Comparison of ENCODE assay signal across 9 mouse cellular contexts in genomic region chr17:46888511-46889212, GRCm38 (mm10). TPM values are rescaled to one million over a fixed set of nuclear protein-coding genes. Genes with fewer than 3 reads are reported as not detected.
DNase-seq lines count a peak whose midpoint lies in the region; ATAC-seq and TF ChIP-seq lines count a peak whose summit lies in the region.
"Had no signal": no experiment of that assay in that cellular context is flagged by ENCODE, and none has a peak within 500 bp of the region (broad histone marks: within the 10 kb centered on the region; RNA-seq: fewer than 3 reads in every experiment).

No protein-coding gene starts in this region.

- H3K4me3 ChIP-seq in CH12.LX (replicated peaks in 1 of 3; ENCODE audit: low read depth in 2 of 3, low read length in 2 of 3, poor library complexity in 1 of 3), result peak overlapping the region; percentile 75 to 91 (median 81)
- peak overlapping the region; percentile 74 to 79 for H3K4me3 ChIP-seq in liver, embryonic 14.5 days (ENCODE audit: insufficient read depth in 1 of 2, low read depth in 2 of 2, low read length in 2 of 2)
- H3K4me3 ChIP-seq in neural tube, embryonic 13.5 days, result peak overlapping the region; percentile 98

- peaks cover 16% of the 10 kb centered on the region for H3K79me2 ChIP-seq in CH12.LX (replicated peaks; ENCODE audit: control insufficient read depth, extremely low read depth, insufficient read depth, poor library complexity, severe bottlenecking)

- peak; percentile 51 for DNase-seq in 3134 (ENCODE audit: extremely low read depth, insufficient read length, low spot score)
- peak; percentile 67 for DNase-seq in CH12.LX (ENCODE audit: extremely low read depth)
- peak; percentile 56 for DNase-seq in cerebellum, adult 8-10 months
- DNase-seq in heart, adult 8-10 months (ENCODE audit: low spot score), result peak; percentile 59
- DNase-seq in kidney, adult 9 months, result peak; percentile 73
- peak in 1 of 3 experiments; percentile 58 for DNase-seq in liver, embryonic 14.5 days (ENCODE audit: low read depth in 3 of 3, low spot score in 3 of 3)
- no peak for DNase-seq in ovary, postnatal 10 days (ENCODE audit: low spot score)

- no peaks in the 10 kb centered on the region for H3K27me3 ChIP-seq in CH12.LX (replicated peaks)
- no peaks in the 10 kb centered on the region for H3K27me3 ChIP-seq in liver, embryonic 14.5 days (ENCODE audit: control insufficient read depth, insufficient read depth, low read length)
- H3K27me3 ChIP-seq in neural tube, embryonic 13.5 days, result no peaks in the 10 kb centered on the region

- TF ChIP-seq RAD21 in CH12.LX (IDR thresholded peaks at IDR 0.05; ENCODE audit: low read depth, low read length), result peak; percentile 83

- dilution Hi-C loops in CH12.LX (cut with MboI; ENCODE audit: extremely low pct_ligation_motif_present, extremely low pct_unique_long_range_greater_than_20kb, low sequenced_read_pairs), result no loop called here

- peaks cover 3 to 35% of the 10 kb centered on the region in 2 experiments for H3K36me3 ChIP-seq in CH12.LX (replicated peaks in 1 of 2; ENCODE audit: control insufficient read depth in 1 of 2, insufficient read depth in 1 of 2, low read length in 1 of 2)
- H3K36me3 ChIP-seq in liver, embryonic 14.5 days (replicated peaks; ENCODE audit: control insufficient read depth, insufficient read depth, low read depth), result no peaks in the 10 kb centered on the region
- H3K36me3 ChIP-seq in neural tube, embryonic 13.5 days, result 0 out of 2 replicates have a peak, but pooled peaks cover 6% of the 10 kb centered on the region

- TF ChIP-seq CTCF in CH12.LX (conservative IDR thresholded peaks at IDR 0.05 in 1 of 2, IDR thresholded peaks at IDR 0.05 in 1 of 2; ENCODE audit: low read depth in 2 of 2, low read length in 2 of 2), result peak; percentile 42 to 88; a peak in 3 of 4 replicates
- TF ChIP-seq CTCF in liver, embryonic 14.5 days (IDR thresholded peaks at IDR 0.05; ENCODE audit: low read depth), result peak; percentile 85

- H3K9me3 ChIP-seq in CH12.LX (replicated peaks; ENCODE audit: low read length), result no peaks in the 10 kb centered on the region
- no peaks in the 10 kb centered on the region for H3K9me3 ChIP-seq in liver, embryonic 14.5 days (ENCODE audit: control insufficient read depth, low read length)
- no peaks in the 10 kb centered on the region for H3K9me3 ChIP-seq in neural tube, embryonic 13.5 days

- in situ Hi-C loops in CH12.LX (cut with MboI; ENCODE audit: low pct_ligation_motif_present, low pct_unique_long_range_greater_than_20kb, low sequenced_read_pairs), result loop anchor here (10.0 kb wide), 1 partner anchor 104 kb away; the partner anchor contains the start of gene Rpl7l1

- peak overlapping the region; percentile 75 for H3K9ac ChIP-seq in CH12.LX (ENCODE audit: insufficient read depth, low read depth)
- peak overlapping the region; percentile 65 for H3K9ac ChIP-seq in liver, embryonic 14.5 days (replicated peaks)
- H3K9ac ChIP-seq in neural tube, embryonic 13.5 days, result peak overlapping the region; percentile 84

- H3K27ac ChIP-seq in CH12.LX (ENCODE audit: insufficient read depth, low read depth), result no peak overlapping the region
- peak overlapping the region; percentile 48 for H3K27ac ChIP-seq in liver, embryonic 14.5 days
- H3K27ac ChIP-seq in neural tube, embryonic 13.5 days (replicated peaks), result peak overlapping the region; percentile 99

- H3K4me2 ChIP-seq in CH12.LX (ENCODE audit: insufficient read depth, low read depth, poor library complexity, severe bottlenecking), result peak overlapping the region; percentile 79
- H3K4me2 ChIP-seq in liver, embryonic 14.5 days (ENCODE audit: low read depth), result peak overlapping the region; percentile 94
- peak overlapping the region; percentile 71 for H3K4me2 ChIP-seq in neural tube, embryonic 13.5 days

- TF ChIP-seq POLR2A in CH12.LX (IDR thresholded peaks at IDR 0.05; ENCODE audit: low read depth, low read length), result no peak

- WGBS in liver, embryonic 14.5 days (ENCODE audit: insufficient replicate concordance), result 21% methylated on average over 16 of the region's 16 CpGs
- WGBS in neural tube, embryonic 13.5 days, result 40% methylated on average over 16 of the region's 16 CpGs

- peaks cover 7 to 24% of the 10 kb centered on the region in 2 experiments for H3K4me1 ChIP-seq in CH12.LX (ENCODE audit: control insufficient read depth in 1 of 2, insufficient read depth in 2 of 2)
- H3K4me1 ChIP-seq in liver, embryonic 14.5 days (replicated peaks; ENCODE audit: control insufficient read depth in 2 of 2, insufficient read depth in 2 of 2, low read length in 1 of 2), result peaks cover 28 to 42% of the 10 kb centered on the region in 2 experiments
- H3K4me1 ChIP-seq in neural tube, embryonic 13.5 days (replicated peaks), result peaks cover 33% of the 10 kb centered on the region

- TF ChIP-seq EP300 in CH12.LX (IDR thresholded peaks at IDR 0.05; ENCODE audit: low read length), result 0 out of 2 replicates have a peak, but pooled peaks have one; percentile 8
- no peak for TF ChIP-seq EP300 in liver, embryonic 14.5 days (IDR thresholded peaks at IDR 0.05; ENCODE audit: low read depth)

- ATAC-seq in liver, embryonic 14.5 days (ENCODE audit: insufficient read depth), result no peak
- ATAC-seq in neural tube, embryonic 13.5 days (ENCODE audit: low read depth), result no peak

TF ChIP-seq in CH12.LX, 34 proteins besides CTCF, POLR2A, EP300 and RAD21 (continues in another document):
- no peak for TF ChIP-seq USF2 (conservative IDR thresholded peaks at IDR 0.05; ENCODE audit: low read depth, low read length)
- no peak for TF ChIP-seq MAFK (IDR thresholded peaks at IDR 0.05; ENCODE audit: insufficient replicate concordance, low read length)
- no peak for TF ChIP-seq KAT2A (IDR thresholded peaks at IDR 0.05; ENCODE audit: insufficient replicate concordance, low read length)
- peak; percentile 95 for TF ChIP-seq MYC (IDR thresholded peaks at IDR 0.05; ENCODE audit: low read depth, low read length)
- no peak for TF ChIP-seq NRF1 (IDR thresholded peaks at IDR 0.05; ENCODE audit: low read depth, low read length)
- no peak for TF ChIP-seq USF1 (IDR thresholded peaks at IDR 0.05; ENCODE audit: low read depth, low read length)
- peak; percentile 74 for TF ChIP-seq SMC3 (IDR thresholded peaks at IDR 0.05; ENCODE audit: low read depth, low read length)
- no peak for TF ChIP-seq TCF12 (IDR thresholded peaks at IDR 0.05; ENCODE audit: low read depth, low read length)
- peak; percentile 42 for TF ChIP-seq ZNF384 (IDR thresholded peaks at IDR 0.05; ENCODE audit: low read depth, low read length)
- no peak for TF ChIP-seq CHD2 (IDR thresholded peaks at IDR 0.05; ENCODE audit: low read length)
- TF ChIP-seq ZC3H11A (IDR thresholded peaks at IDR 0.05; ENCODE audit: low read depth, low read length), result peak; percentile 16; the same call in 1 of the 2 replicates
- TF ChIP-seq CHD1 (IDR thresholded peaks at IDR 0.05; ENCODE audit: low read depth, low read length), result no peak
- TF ChIP-seq ELF1 (IDR thresholded peaks at IDR 0.05; ENCODE audit: low read depth, low read length), result no peak
- no peak for TF ChIP-seq GABPA (IDR thresholded peaks at IDR 0.05; ENCODE audit: insufficient replicate concordance, low read depth, low read length)
- TF ChIP-seq BHLHE40 (IDR thresholded peaks at IDR 0.05; ENCODE audit: low read depth, low read length), result peak; percentile 69
- no peak for TF ChIP-seq ZMIZ1 (IDR thresholded peaks at IDR 0.05; ENCODE audit: low read depth, low read length)
- TF ChIP-seq ZKSCAN1 (IDR thresholded peaks at IDR 0.05; ENCODE audit: borderline replicate concordance, low read depth, low read length), result no peak
- TF ChIP-seq MAZ (IDR thresholded peaks at IDR 0.05; ENCODE audit: low read depth, low read length), result peak; percentile 57; the same call in 1 of the 2 replicates
- no peak for TF ChIP-seq POLR2AphosphoS2 (IDR thresholded peaks at IDR 0.05; ENCODE audit: low read depth, low read length)
- TF ChIP-seq E2F4 (IDR thresholded peaks at IDR 0.05; ENCODE audit: insufficient replicate concordance, low read depth, low read length), result no peak
- TF ChIP-seq MEF2A (IDR thresholded peaks at IDR 0.05; ENCODE audit: borderline replicate concordance, low read depth, low read length), result peak; percentile 32; the same call in 1 of the 2 replicates
- no peak for TF ChIP-seq ETS1 (conservative IDR thresholded peaks at IDR 0.05; ENCODE audit: low read depth, low read length)
- TF ChIP-seq MXI1 (IDR thresholded peaks at IDR 0.05; ENCODE audit: low read depth, low read length), result peak; percentile 59
- no peak for TF ChIP-seq NELFE (IDR thresholded peaks at IDR 0.05; ENCODE audit: low read depth, low read length)
- TF ChIP-seq UBTF (IDR thresholded peaks at IDR 0.05; ENCODE audit: low read depth, low read length), result no peak
- peak; percentile 57; the same call in 1 of the 2 replicates for TF ChIP-seq IRF4 (IDR thresholded peaks at IDR 0.05; ENCODE audit: low read depth, low read length)
- peak; percentile 62 for TF ChIP-seq SIN3A (IDR thresholded peaks at IDR 0.05; ENCODE audit: low read length)
- no peak for TF ChIP-seq PAX5 (IDR thresholded peaks at IDR 0.05; ENCODE audit: low read length)
- peak; percentile 81 for TF ChIP-seq MAX (IDR thresholded peaks at IDR 0.05; ENCODE audit: low read length)

RNA-seq across cellular contexts. Expression of gene Tbcc, which starts 1.8 kb away (rescaled TPM):
- total RNA-seq in CH12.LX (2012; rRNA removed) (27.8 and 32.8 TPM in 2 replicates), CH12.LX (2014; rRNA removed) (19.4 and 21.6 TPM in 2 replicates)
- 15.1 and 16.4 TPM in 2 replicates for polyA plus RNA-seq in CH12.LX (2012; ENCODE audit: insufficient read length, low read depth)
- total RNA-seq in heart, adult 8-10 months (2022), result 10 to 100 TPM; 15.4 to 18.6 (median 17.3) TPM
- 9.3 and 9.4 TPM in 2 replicates for polyA plus RNA-seq in liver, embryonic 14.5 days (2012; rRNA removed)
- polyA plus RNA-seq in liver, embryonic 14.5 days (2014; fragmentation: Nextera tagmentation; extraction: Ambion mirVana), result 21.8 and 23.1 TPM in 2 replicates
- polyA plus RNA-seq in neural tube, embryonic 13.5 days (2015; fragmentation: Nextera tagmentation; extraction: Ambion mirVana), result 70.7 and 75.4 TPM in 2 replicates

RNA-seq across cellular contexts. Expression of gene Prph2, which starts 21.6 kb away (rescaled TPM):
- total RNA-seq in CH12.LX (2012; rRNA removed), result not detected in 2 replicates
- total RNA-seq in CH12.LX (2014; rRNA removed), result not detected in 2 replicates
- not detected in 2 replicates for polyA plus RNA-seq in CH12.LX (2012; ENCODE audit: insufficient read length, low read depth)
- not detected for total RNA-seq in heart, adult 8-10 months (2022)
- not detected in 2 replicates for polyA plus RNA-seq in liver, embryonic 14.5 days (2012; rRNA removed)
- polyA plus RNA-seq in liver, embryonic 14.5 days (2014; fragmentation: Nextera tagmentation; extraction: Ambion mirVana), result not detected in 2 replicates
- not detected in 2 replicates for polyA plus RNA-seq in neural tube, embryonic 13.5 days (2015; fragmentation: Nextera tagmentation; extraction: Ambion mirVana)
- total RNA-seq: heart, postnatal 36 days had no signal

RNA-seq across cellular contexts. Expression of gene Bicral, which starts 30.4 kb away (rescaled TPM):
- total RNA-seq in CH12.LX (2012; rRNA removed) (7.1 and 7.4 TPM in 2 replicates), CH12.LX (2014; rRNA removed) (2.4 and 3.0 TPM in 2 replicates)
- polyA plus RNA-seq in CH12.LX (2012; ENCODE audit: insufficient read length, low read depth), result 5.0 and 5.9 TPM in 2 replicates
- 10 to 100 TPM; 12.8 to 15.3 (median 14.4) TPM for total RNA-seq in heart, adult 8-10 months (2022)
- 2.5 and 3.0 TPM in 2 replicates for polyA plus RNA-seq in liver, embryonic 14.5 days (2012; rRNA removed)
- 3.4 and 3.5 TPM in 2 replicates for polyA plus RNA-seq in liver, embryonic 14.5 days (2014; fragmentation: Nextera tagmentation; extraction: Ambion mirVana)
- 6.5 and 9.4 TPM in 2 replicates for polyA plus RNA-seq in neural tube, embryonic 13.5 days (2015; fragmentation: Nextera tagmentation; extraction: Ambion mirVana)
